Comparison of ENCODE assay signal across 20 mouse cellular contexts in genomic region chr15:36989922-36990321, GRCm38 (mm10).
"Had no signal": no experiment of that assay in that cellular context is flagged by ENCODE, and none has a peak within 500 bp of the region (broad histone marks: within the 10 kb centered on the region; RNA-seq: fewer than 3 reads in every experiment).

No protein-coding gene starts in this region.

- DNase-seq: kidney, adult 2 months; kidney, postnatal 25 days; left cerebral cortex, postnatal 4 days; liver, postnatal 0 days; lung, embryonic 14.5 days; retina, postnatal 1 day; right cerebral cortex, postnatal 25 days; spleen, adult 18-20 months; thymus, postnatal 25 days had no signal

- H3K4me2 ChIP-seq: limb, embryonic 12.5 days; limb, embryonic 15.5 days; liver, embryonic 11.5 days; lung, embryonic 14.5 days; neural tube, embryonic 13.5 days; stomach, embryonic 15.5 days had no signal

- H3K27ac ChIP-seq: kidney, postnatal 0 days; limb, embryonic 12.5 days; limb, embryonic 15.5 days; liver, embryonic 14.5 days; macrophage; neural tube, embryonic 13.5 days; stomach, embryonic 15.5 days had no signal

- H3K9me3 ChIP-seq: limb, embryonic 12.5 days; limb, embryonic 15.5 days; neural tube, embryonic 13.5 days; stomach, embryonic 15.5 days had no signal

- H3K4me3 ChIP-seq: limb, embryonic 12.5 days; limb, embryonic 15.5 days; myocyte; neural tube, embryonic 13.5 days; stomach, embryonic 15.5 days had no signal

- H3K27me3 ChIP-seq: limb, embryonic 12.5 days; limb, embryonic 15.5 days; neural tube, embryonic 13.5 days; stomach, embryonic 15.5 days had no signal

- H3K4me1 ChIP-seq: stomach, embryonic 15.5 days had no signal

- H3K36me3 ChIP-seq: limb, embryonic 15.5 days; neural tube, embryonic 13.5 days; stomach, embryonic 15.5 days had no signal

- ATAC-seq: liver, postnatal 0 days; lung, postnatal 0 days; midbrain, embryonic 16.5 days had no signal

- H3K9ac ChIP-seq: limb, embryonic 12.5 days; limb, embryonic 15.5 days; liver, embryonic 14.5 days; liver, postnatal 0 days; lung, embryonic 14.5 days; neural tube, embryonic 13.5 days; stomach, embryonic 15.5 days had no signal
